Mouse (Mus musculus): ENCODE measurements around the gene Tenm4. TPM values are rescaled to one million over a fixed set of nuclear protein-coding genes. Genes with fewer than 3 reads are reported as not detected.

Gene Tenm4
- polyA plus RNA-seq, 1 experiment from 2014 or later = 28.1 TPM

DNA sequence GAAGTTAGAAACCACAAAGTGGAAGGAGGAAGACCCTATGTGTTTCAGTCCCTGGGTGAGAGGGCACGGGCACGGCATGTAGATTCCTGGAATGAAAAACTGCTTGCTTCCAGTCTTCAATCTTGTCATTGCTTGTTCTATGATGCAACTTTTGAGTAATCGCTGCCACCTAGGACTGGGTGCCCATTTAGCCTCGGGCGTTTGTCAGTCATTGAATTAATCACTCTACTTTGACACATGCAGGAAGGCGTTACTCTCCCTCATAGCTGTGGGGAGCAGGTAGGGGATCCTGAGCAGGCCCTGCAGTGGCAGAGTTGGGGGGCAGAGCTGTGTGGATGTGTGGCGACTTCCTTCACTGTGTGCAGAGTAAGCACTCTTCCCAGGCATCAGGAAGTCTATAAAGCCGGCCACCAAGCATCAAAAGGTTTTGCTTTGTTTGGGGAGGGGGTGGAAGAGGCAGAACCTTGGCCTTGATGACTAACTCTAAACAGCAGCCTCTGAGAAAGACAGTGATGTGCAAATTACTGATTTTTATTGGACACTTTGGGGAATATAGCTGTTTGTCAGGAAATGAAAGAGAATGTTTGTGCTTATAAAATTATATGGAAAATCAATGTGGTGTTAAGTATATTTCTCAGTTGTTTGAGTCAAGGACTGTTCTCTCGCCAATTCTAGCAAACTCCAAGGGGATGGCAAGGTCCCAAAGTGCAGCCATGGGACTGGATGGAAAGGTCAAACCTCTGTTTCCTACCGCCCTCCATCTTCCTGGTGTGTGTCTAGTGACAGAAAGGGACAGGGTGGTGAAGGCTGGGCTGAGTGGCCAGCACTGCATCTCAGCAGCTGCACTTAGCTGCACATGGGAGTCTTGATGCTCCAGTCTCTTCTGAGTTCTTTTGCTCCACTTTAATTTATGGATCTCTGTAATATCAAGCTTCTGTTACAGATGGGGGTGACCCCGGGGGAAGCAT is 834 bp downstream of the Tenm4 start:
- 43% methylated on average over 11 of the region's 11 CpGs for WGBS
- Histone ChIP-seq H3K4me2 (ENCODE audit: low read depth, low read length) (no peak overlapping the region), H3K9me3 (replicated peaks; ENCODE audit: control insufficient read depth, low read length) (no peaks in the 10 kb centered on the region), H3K4me3 (ENCODE audit: low read depth, low read length) (no peak overlapping the region), H3K36me3 (replicated peaks; ENCODE audit: control insufficient read depth, insufficient read depth, low read depth, low read length) (no peaks in the 10 kb centered on the region), H3K27ac (replicated peaks; ENCODE audit: low read depth, low read length) (no peak overlapping the region), H3K9ac (replicated peaks; ENCODE audit: low read length) (no peak overlapping the region), H3K4me1 (ENCODE audit: control insufficient read depth, insufficient read depth, low read length) (no peaks in the 10 kb centered on the region), H3K27me3 (ENCODE audit: control insufficient read depth, insufficient read depth, low read length) (no peaks in the 10 kb centered on the region)
- ATAC-seq (replicated peaks; ENCODE audit: insufficient number of reproducible peaks, low FRiP score, low TSS enrichment, low read depth) (no peak), DNase-seq (ENCODE audit: low spot score) (no peak)

DNA sequence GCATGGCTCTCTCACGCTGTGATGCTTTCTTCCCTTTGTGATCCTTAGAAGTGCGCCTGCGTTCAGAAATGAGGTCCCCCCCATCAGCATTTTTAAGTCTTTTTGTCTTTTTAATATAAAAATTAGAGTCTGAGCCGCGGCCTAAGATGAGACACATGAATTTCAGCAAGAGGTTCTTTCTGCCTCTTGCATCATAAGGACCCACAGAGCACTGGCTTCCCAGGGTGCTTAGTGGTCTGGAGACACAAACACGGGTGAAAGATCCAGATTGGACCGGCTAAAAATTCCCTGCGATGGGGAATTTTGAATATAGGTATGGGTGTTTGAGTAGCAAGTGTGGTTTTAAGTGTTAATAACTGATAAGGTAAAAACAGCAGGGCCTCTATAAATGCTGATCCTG is 5.7 kb downstream of the Tenm4 start:
- DNase-seq (ENCODE audit: low spot score) (no peak), ATAC-seq (replicated peaks; ENCODE audit: insufficient number of reproducible peaks, low FRiP score, low TSS enrichment, low read depth) (no peak)
- H3K27me3 ChIP-seq (ENCODE audit: control insufficient read depth, insufficient read depth, low read length) = no peaks in the 10 kb centered on the region
- H3K9me3 ChIP-seq (replicated peaks; ENCODE audit: control insufficient read depth, low read length) = no peaks in the 10 kb centered on the region
- no peak overlapping the region for H3K4me2 ChIP-seq (ENCODE audit: low read depth, low read length)
- H3K9ac ChIP-seq (replicated peaks; ENCODE audit: low read length) = no peak overlapping the region
- no peak overlapping the region for H3K4me3 ChIP-seq (ENCODE audit: low read depth, low read length)
- H3K36me3 ChIP-seq (replicated peaks; ENCODE audit: control insufficient read depth, insufficient read depth, low read depth, low read length) = no peaks in the 10 kb centered on the region
- no peak overlapping the region for H3K27ac ChIP-seq (replicated peaks; ENCODE audit: low read depth, low read length)
- 89% methylated on average over 8 of the region's 8 CpGs for WGBS
- no peaks in the 10 kb centered on the region for H3K4me1 ChIP-seq (ENCODE audit: control insufficient read depth, insufficient read depth, low read length)

DNA sequence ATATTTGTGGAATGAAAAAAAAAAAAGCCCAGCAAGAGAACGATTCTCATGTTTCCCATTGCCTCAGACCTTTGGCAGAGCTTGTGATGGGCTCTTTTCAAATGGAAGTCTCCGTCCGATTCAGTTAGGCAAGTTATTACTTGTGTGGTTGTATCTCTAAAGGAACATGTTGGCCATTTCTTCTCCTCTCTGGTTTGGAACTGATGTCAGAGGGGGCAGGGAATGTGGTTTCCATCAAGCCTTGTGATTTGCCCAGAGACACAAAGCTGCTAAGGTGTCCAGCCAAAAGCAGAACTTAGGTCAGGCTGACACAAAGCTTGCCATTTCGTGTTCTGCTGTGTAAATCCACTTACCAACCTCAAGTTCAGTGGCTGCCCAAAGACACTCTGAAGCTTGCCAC is 10.7 kb downstream of the Tenm4 start:
- no peaks in the 10 kb centered on the region for H3K9me3 ChIP-seq (replicated peaks; ENCODE audit: control insufficient read depth, low read length)
- no peaks in the 10 kb centered on the region for H3K27me3 ChIP-seq (ENCODE audit: control insufficient read depth, insufficient read depth, low read length)
- no peaks in the 10 kb centered on the region for H3K4me1 ChIP-seq (ENCODE audit: control insufficient read depth, insufficient read depth, low read length)
- H3K36me3 ChIP-seq (replicated peaks; ENCODE audit: control insufficient read depth, insufficient read depth, low read depth, low read length) = no peaks in the 10 kb centered on the region
- no peak overlapping the region for H3K4me2 ChIP-seq (ENCODE audit: low read depth, low read length)
- no peak overlapping the region for H3K9ac ChIP-seq (replicated peaks; ENCODE audit: low read length)
- no peak overlapping the region for H3K4me3 ChIP-seq (ENCODE audit: low read depth, low read length)
- WGBS = 81% methylated on average over 4 of the region's 4 CpGs
- no peak overlapping the region for H3K27ac ChIP-seq (replicated peaks; ENCODE audit: low read depth, low read length)
- ATAC-seq (replicated peaks; ENCODE audit: insufficient number of reproducible peaks, low FRiP score, low TSS enrichment, low read depth) (no peak), DNase-seq (ENCODE audit: low spot score) (no peak)

DNA sequence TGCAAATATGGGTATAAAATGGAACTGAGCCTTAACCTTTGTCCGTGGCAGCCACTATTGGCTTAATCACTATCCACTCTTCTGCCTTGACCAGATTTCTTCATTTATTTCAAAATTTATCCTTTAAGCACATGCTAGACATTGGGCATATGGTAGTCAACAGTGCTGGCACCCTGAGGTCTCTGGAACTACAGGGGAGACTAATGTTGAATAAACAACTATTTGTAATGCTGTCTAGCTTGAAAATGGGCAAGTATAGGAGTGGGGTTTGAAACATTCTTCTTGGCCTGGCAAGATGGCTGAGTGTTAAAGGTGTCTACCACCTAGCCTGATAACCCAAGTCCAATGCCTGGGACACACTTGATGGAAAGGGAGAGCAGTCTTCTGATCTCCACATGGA is 12.1 kb downstream of the Tenm4 start:
- H3K27me3 ChIP-seq (ENCODE audit: control insufficient read depth, insufficient read depth, low read length) = no peaks in the 10 kb centered on the region
- no peak for DNase-seq (ENCODE audit: low spot score)
- no peak overlapping the region for H3K4me2 ChIP-seq (ENCODE audit: low read depth, low read length)
- no peak for ATAC-seq (replicated peaks; ENCODE audit: insufficient number of reproducible peaks, low FRiP score, low TSS enrichment, low read depth)
- H3K9ac ChIP-seq (replicated peaks; ENCODE audit: low read length) = no peak overlapping the region
- no peak overlapping the region for H3K27ac ChIP-seq (replicated peaks; ENCODE audit: low read depth, low read length)
- no peaks in the 10 kb centered on the region for H3K36me3 ChIP-seq (replicated peaks; ENCODE audit: control insufficient read depth, insufficient read depth, low read depth, low read length)
- H3K4me3 ChIP-seq (ENCODE audit: low read depth, low read length) = no peak overlapping the region
- H3K4me1 ChIP-seq (ENCODE audit: control insufficient read depth, insufficient read depth, low read length) = no peaks in the 10 kb centered on the region
- no peaks in the 10 kb centered on the region for H3K9me3 ChIP-seq (replicated peaks; ENCODE audit: control insufficient read depth, low read length)
- WGBS = 93% methylated on average over 1 of the region's 1 CpGs

DNA sequence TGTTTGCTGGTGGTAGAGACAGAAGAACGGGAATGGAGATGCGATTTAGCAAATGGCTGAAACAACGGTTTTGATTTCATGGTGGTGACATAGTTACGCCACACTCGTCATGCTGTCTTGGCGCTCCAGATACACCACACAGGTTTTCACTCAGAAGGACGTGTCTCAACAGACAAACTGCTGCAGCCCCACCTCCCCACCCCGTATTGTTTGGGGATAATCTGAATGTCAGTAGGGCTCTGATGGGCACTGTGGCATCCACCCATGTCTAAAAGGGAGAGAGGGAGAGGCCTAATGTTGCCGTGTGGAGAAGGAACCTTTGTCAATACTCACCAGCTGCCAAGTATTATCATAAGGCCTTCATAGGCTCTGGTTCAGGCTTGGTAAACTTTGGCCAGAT is 14.4 kb downstream of the Tenm4 start:
- Histone ChIP-seq H3K36me3 (replicated peaks; ENCODE audit: control insufficient read depth, insufficient read depth, low read depth, low read length) (no peaks in the 10 kb centered on the region), H3K9ac (replicated peaks; ENCODE audit: low read length) (no peak overlapping the region), H3K4me1 (ENCODE audit: control insufficient read depth, insufficient read depth, low read length) (no peaks in the 10 kb centered on the region), H3K4me2 (ENCODE audit: low read depth, low read length) (no peak overlapping the region), H3K27ac (replicated peaks; ENCODE audit: low read depth, low read length) (no peak overlapping the region), H3K27me3 (ENCODE audit: control insufficient read depth, insufficient read depth, low read length) (no peaks in the 10 kb centered on the region), H3K9me3 (replicated peaks; ENCODE audit: control insufficient read depth, low read length) (no peaks in the 10 kb centered on the region), H3K4me3 (ENCODE audit: low read depth, low read length) (no peak overlapping the region)
- 81% methylated on average over 9 of the region's 9 CpGs for WGBS
- DNase-seq (ENCODE audit: low spot score) (no peak), ATAC-seq (replicated peaks; ENCODE audit: insufficient number of reproducible peaks, low FRiP score, low TSS enrichment, low read depth) (no peak)

DNA sequence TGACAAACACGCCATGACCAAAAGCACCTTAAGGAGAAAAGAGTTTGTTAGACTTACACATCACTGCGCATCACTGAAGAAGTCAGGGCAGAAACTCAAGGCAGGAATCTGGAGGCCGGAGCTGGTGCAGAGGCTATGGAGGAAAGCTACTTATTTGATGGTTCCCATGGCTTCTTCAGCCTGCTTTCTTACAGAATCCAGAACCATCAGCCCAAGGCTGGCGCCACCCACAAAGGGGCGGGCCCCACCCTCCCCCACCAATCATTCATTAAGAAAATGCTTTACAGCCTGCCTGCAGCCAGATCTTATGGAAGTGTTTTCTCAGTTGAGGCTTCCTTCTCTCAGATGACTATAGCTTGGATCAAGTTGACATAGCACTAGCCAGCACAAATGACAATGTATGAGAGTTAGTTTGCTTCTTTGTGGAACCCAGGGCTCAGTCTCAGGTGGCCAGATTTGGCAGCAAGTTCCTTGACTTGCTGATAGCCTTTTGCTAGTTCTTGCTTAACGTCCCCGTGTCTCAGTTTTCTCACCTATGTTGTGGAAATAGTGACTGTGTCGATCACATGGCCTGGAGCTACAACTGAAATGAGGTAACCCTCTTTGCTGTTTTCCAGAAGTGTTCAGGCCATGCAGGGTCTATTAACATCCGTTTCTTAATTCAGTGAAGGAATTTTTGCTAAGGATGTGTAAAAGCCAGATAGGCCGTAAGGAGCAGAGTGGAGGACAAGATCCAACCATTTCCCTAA is 32.9 kb downstream of the Tenm4 start:
- Histone ChIP-seq H3K27me3 (ENCODE audit: control insufficient read depth, insufficient read depth, low read length) (no peaks in the 10 kb centered on the region), H3K9ac (replicated peaks; ENCODE audit: low read length) (no peak overlapping the region), H3K4me1 (ENCODE audit: control insufficient read depth, insufficient read depth, low read length) (no peaks in the 10 kb centered on the region), H3K27ac (replicated peaks; ENCODE audit: low read depth, low read length) (no peak overlapping the region), H3K4me2 (ENCODE audit: low read depth, low read length) (no peak overlapping the region), H3K9me3 (replicated peaks; ENCODE audit: control insufficient read depth, low read length) (no peaks in the 10 kb centered on the region), H3K4me3 (ENCODE audit: low read depth, low read length) (no peak overlapping the region), H3K36me3 (replicated peaks; ENCODE audit: control insufficient read depth, insufficient read depth, low read depth, low read length) (no peaks in the 10 kb centered on the region)
- DNase-seq (ENCODE audit: low spot score) = no peak
- WGBS = 74% methylated on average over 10 of the region's 10 CpGs
- ATAC-seq (replicated peaks; ENCODE audit: insufficient number of reproducible peaks, low FRiP score, low TSS enrichment, low read depth) = no peak

DNA sequence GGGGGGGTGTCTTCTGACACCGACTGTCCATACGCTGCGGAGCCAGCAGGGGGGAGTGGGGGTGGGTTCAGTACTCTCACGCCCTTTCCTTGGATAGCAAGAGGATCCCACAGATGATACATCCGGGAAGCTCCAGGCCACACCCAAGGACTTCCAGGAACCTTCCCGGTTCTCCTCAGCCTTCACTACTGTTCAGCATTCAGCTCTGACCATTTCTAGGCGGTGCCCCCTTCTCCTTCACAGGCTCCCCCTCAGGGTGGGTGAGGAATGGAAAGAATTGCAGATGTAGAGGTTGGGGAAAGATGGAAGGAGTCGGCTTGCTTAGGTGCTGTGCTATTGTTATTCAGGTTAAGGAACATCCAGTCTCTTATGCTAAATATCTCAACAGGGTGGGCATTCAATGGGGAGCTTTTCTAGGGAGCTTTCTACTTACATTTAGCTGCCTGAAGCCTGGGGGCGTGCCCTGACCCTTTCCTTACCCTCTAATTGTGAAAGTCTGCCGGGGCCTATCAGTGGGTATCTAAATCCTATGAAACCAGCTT is 33.8 kb downstream of the Tenm4 start:
- Histone ChIP-seq H3K9me3 (replicated peaks; ENCODE audit: control insufficient read depth, low read length) (no peaks in the 10 kb centered on the region), H3K4me1 (ENCODE audit: control insufficient read depth, insufficient read depth, low read length) (no peaks in the 10 kb centered on the region), H3K27me3 (ENCODE audit: control insufficient read depth, insufficient read depth, low read length) (no peaks in the 10 kb centered on the region), H3K9ac (replicated peaks; ENCODE audit: low read length) (no peak overlapping the region), H3K36me3 (replicated peaks; ENCODE audit: control insufficient read depth, insufficient read depth, low read depth, low read length) (no peaks in the 10 kb centered on the region), H3K27ac (replicated peaks; ENCODE audit: low read depth, low read length) (no peak overlapping the region), H3K4me2 (ENCODE audit: low read depth, low read length) (no peak overlapping the region), H3K4me3 (ENCODE audit: low read depth, low read length) (no peak overlapping the region)
- WGBS = 17% methylated on average over 10 of the region's 10 CpGs
- ATAC-seq (replicated peaks; ENCODE audit: insufficient number of reproducible peaks, low FRiP score, low TSS enrichment, low read depth) (peak; percentile 32; the same call in 1 of the 2 replicates), DNase-seq (ENCODE audit: low spot score) (no peak)

DNA sequence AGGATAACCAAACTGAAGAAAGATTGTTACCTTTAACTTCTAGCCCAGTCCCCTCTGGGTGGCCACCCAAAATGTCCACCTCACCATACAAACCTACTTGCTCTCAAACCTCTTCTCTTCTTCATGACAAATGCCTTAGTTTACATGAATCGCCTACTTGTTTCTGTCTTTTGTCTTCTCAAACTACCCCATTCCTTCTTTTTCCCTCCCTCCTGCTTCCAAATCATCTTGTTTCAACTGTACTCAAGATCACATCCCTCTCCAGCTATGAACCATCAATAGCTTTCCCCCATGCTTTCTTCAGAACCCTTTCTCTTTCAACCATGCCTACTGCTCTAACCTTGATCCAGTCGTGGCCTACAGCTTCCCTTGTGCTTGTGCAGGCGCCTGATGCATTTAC is 36.0 kb downstream of the Tenm4 start:
- Histone ChIP-seq H3K36me3 (replicated peaks; ENCODE audit: control insufficient read depth, insufficient read depth, low read depth, low read length) (no peaks in the 10 kb centered on the region), H3K4me3 (ENCODE audit: low read depth, low read length) (no peak overlapping the region), H3K4me1 (ENCODE audit: control insufficient read depth, insufficient read depth, low read length) (no peaks in the 10 kb centered on the region), H3K9ac (replicated peaks; ENCODE audit: low read length) (no peak overlapping the region), H3K27ac (replicated peaks; ENCODE audit: low read depth, low read length) (no peak overlapping the region), H3K9me3 (replicated peaks; ENCODE audit: control insufficient read depth, low read length) (no peaks in the 10 kb centered on the region), H3K4me2 (ENCODE audit: low read depth, low read length) (no peak overlapping the region), H3K27me3 (ENCODE audit: control insufficient read depth, insufficient read depth, low read length) (no peaks in the 10 kb centered on the region)
- DNase-seq (ENCODE audit: low spot score) = no peak
- 66% methylated on average over 3 of the region's 3 CpGs for WGBS
- no peak for ATAC-seq (replicated peaks; ENCODE audit: insufficient number of reproducible peaks, low FRiP score, low TSS enrichment, low read depth)

All from embryonic facial prominence, embryonic 11.5 days (tissue).